18 mouse cellular contexts compared by ENCODE assay signal in the genomic region with DNA sequence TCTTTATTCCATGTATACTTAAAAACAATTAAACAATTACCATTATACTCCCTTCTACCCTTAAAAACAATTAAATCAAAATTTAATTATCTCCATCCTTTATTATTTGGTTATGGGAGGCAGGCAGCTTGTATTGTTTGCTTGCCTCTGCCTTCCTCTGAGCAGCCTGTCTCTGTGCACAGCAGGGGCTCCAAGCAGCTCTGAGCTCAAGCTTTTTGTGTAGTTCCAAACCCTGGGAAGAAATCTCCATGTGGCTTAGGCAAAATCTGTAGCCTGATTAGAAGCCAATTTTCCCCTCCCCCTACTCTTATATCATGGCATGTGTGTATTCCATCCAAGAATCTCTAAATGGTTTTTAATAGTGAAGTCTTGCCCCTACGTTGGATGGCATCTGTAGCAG. TPM values are rescaled to one million over a fixed set of nuclear protein-coding genes. Genes with fewer than 3 reads are reported as not detected.
A peak's percentile ranks its signal among the peaks of the same experiment; 100 is the strongest.
DNase-seq lines count a peak whose midpoint lies in the region; ATAC-seq and TF ChIP-seq lines count a peak whose summit lies in the region.
"Had no signal": no experiment of that assay in that cellular context is flagged by ENCODE, and none has a peak within 500 bp of the region (broad histone marks: within the 10 kb centered on the region; RNA-seq: fewer than 3 reads in every experiment).

No protein-coding gene starts in this region.

- no peak overlapping the region for H3K4me3 ChIP-seq in midbrain, embryonic 11.5 days (ENCODE audit: low read depth, low read length)
- no peak overlapping the region for H3K4me3 ChIP-seq in midbrain, embryonic 10.5 days
- no peak overlapping the region for H3K4me3 ChIP-seq in intestine, postnatal 0 days (ENCODE audit: low read depth, low read length)
- no peak overlapping the region for H3K4me3 ChIP-seq in kidney, adult 2 months (ENCODE audit: insufficient read depth, low read depth, low read length)
- H3K4me3 ChIP-seq: embryonic facial prominence, embryonic 12.5 days; heart, adult 2 months; heart, embryonic 12.5 days; hindbrain, embryonic 10.5 days; hindbrain, embryonic 15.5 days had no signal

- TF ChIP-seq POLR2A in kidney, adult 2 months (IDR thresholded peaks at IDR 0.05; ENCODE audit: low read depth, low read length) = no peak

- ATAC-seq in midbrain, embryonic 11.5 days (ENCODE audit: low FRiP score) = no peak
- no peak for ATAC-seq in intestine, postnatal 0 days
- ATAC-seq: forebrain, postnatal 0 days; inflammation-experienced regulatory T-cells, adult 6 months had no signal

- no peaks in the 10 kb centered on the region for H3K9me3 ChIP-seq in midbrain, embryonic 11.5 days (ENCODE audit: control insufficient read depth, low read length)
- H3K9me3 ChIP-seq in midbrain, embryonic 10.5 days (replicated peaks) = no peaks in the 10 kb centered on the region
- no peaks in the 10 kb centered on the region for H3K9me3 ChIP-seq in intestine, postnatal 0 days (ENCODE audit: control insufficient read depth)
- H3K9me3 ChIP-seq: embryonic facial prominence, embryonic 12.5 days; heart, embryonic 12.5 days; hindbrain, embryonic 10.5 days; hindbrain, embryonic 15.5 days had no signal

- H3K4me2 ChIP-seq in midbrain, embryonic 11.5 days = no peak overlapping the region
- H3K4me2 ChIP-seq in intestine, postnatal 0 days (replicated peaks; ENCODE audit: low read depth) = no peak overlapping the region
- H3K4me2 ChIP-seq: embryonic facial prominence, embryonic 12.5 days; heart, embryonic 12.5 days; hindbrain, embryonic 15.5 days had no signal

- H3K27me3 ChIP-seq in midbrain, embryonic 11.5 days (ENCODE audit: control insufficient read depth, insufficient read depth, low read length) = no peaks in the 10 kb centered on the region
- H3K27me3 ChIP-seq in midbrain, embryonic 10.5 days (ENCODE audit: low read depth, poor library complexity, severe bottlenecking) = no peaks in the 10 kb centered on the region
- no peaks in the 10 kb centered on the region for H3K27me3 ChIP-seq in intestine, postnatal 0 days (replicated peaks; ENCODE audit: control insufficient read depth, insufficient read depth, low read length)
- H3K27me3 ChIP-seq in kidney, adult 2 months (replicated peaks; ENCODE audit: control insufficient read depth, insufficient read depth, low read length) = no peaks in the 10 kb centered on the region
- H3K27me3 ChIP-seq: embryonic facial prominence, embryonic 12.5 days; heart, embryonic 12.5 days; hindbrain, embryonic 15.5 days had no signal

- DNase-seq in embryo, embryonic 10 days (ENCODE audit: low spot score) = peak; percentile 13
- DNase-seq in embryo, embryonic 10.5 days (ENCODE audit: low spot score) = no peak
- peak; percentile 72 for DNase-seq in midbrain, embryonic 11.5 days (ENCODE audit: low spot score, missing footprints)
- no peak for DNase-seq in midbrain, embryonic 10.5 days (ENCODE audit: low spot score)
- peak; percentile 28 for DNase-seq in R1 (ENCODE audit: low read depth, low spot score)
- DNase-seq in mesoderm, embryonic 11.5 days (ENCODE audit: low read depth, low spot score) = peak; percentile 8
- no peak for DNase-seq in kidney, adult 2 months
- DNase-seq: adrenal gland, postnatal 10 days; cerebellum, adult 8-10 months; forebrain, postnatal 0 days; gastrocnemius, postnatal 14 days; heart, adult 2 months had no signal

- H3K27ac ChIP-seq in midbrain, embryonic 11.5 days (ENCODE audit: low read depth, low read length) = no peak overlapping the region
- no peak overlapping the region for H3K27ac ChIP-seq in midbrain, embryonic 10.5 days (replicated peaks)
- no peak overlapping the region for H3K27ac ChIP-seq in intestine, postnatal 0 days (ENCODE audit: low read depth, low read length)
- no peak overlapping the region for H3K27ac ChIP-seq in kidney, adult 2 months (ENCODE audit: insufficient read depth, low read depth, low read length)
- H3K27ac ChIP-seq: embryonic facial prominence, embryonic 12.5 days; heart, adult 2 months; hindbrain, embryonic 10.5 days; hindbrain, embryonic 15.5 days had no signal

- no peak for TF ChIP-seq CTCF in intestine, postnatal 0 days (IDR thresholded peaks at IDR 0.05; ENCODE audit: low read depth)
- no peak for TF ChIP-seq CTCF in kidney, adult 2 months (conservative IDR thresholded peaks at IDR 0.05; ENCODE audit: insufficient read depth, insufficient read length, low read depth, low read length)

- H3K4me1 ChIP-seq in midbrain, embryonic 11.5 days (ENCODE audit: control insufficient read depth, insufficient read depth, low read length) = no peaks in the 10 kb centered on the region
- no peaks in the 10 kb centered on the region for H3K4me1 ChIP-seq in midbrain, embryonic 10.5 days
- no peaks in the 10 kb centered on the region for H3K4me1 ChIP-seq in intestine, postnatal 0 days (replicated peaks; ENCODE audit: control insufficient read depth, insufficient read depth, low read length)
- H3K4me1 ChIP-seq in kidney, adult 2 months (ENCODE audit: control insufficient read depth, insufficient read depth, low read length) = no peaks in the 10 kb centered on the region
- H3K4me1 ChIP-seq: embryonic facial prominence, embryonic 12.5 days; heart, embryonic 12.5 days; hindbrain, embryonic 10.5 days; hindbrain, embryonic 15.5 days had no signal

- WGBS in midbrain, embryonic 11.5 days = 47% methylated on average over 1 of the region's 1 CpGs
- WGBS in midbrain, embryonic 10.5 days = 44% methylated on average over 1 of the region's 1 CpGs
- WGBS in intestine, postnatal 0 days = 70% methylated on average over 1 of the region's 1 CpGs
- WGBS in kidney, adult 2 months = 65% methylated on average over 1 of the region's 1 CpGs

- no peaks in the 10 kb centered on the region for H3K36me3 ChIP-seq in midbrain, embryonic 11.5 days (ENCODE audit: control insufficient read depth, insufficient read depth, low read length)
- H3K36me3 ChIP-seq in midbrain, embryonic 10.5 days = no peaks in the 10 kb centered on the region
- no peaks in the 10 kb centered on the region for H3K36me3 ChIP-seq in intestine, postnatal 0 days (ENCODE audit: control insufficient read depth, insufficient read depth)
- H3K36me3 ChIP-seq in kidney, adult 2 months (ENCODE audit: control insufficient read depth, insufficient read depth, low read length) = no peaks in the 10 kb centered on the region
- H3K36me3 ChIP-seq: embryonic facial prominence, embryonic 12.5 days; heart, embryonic 12.5 days; hindbrain, embryonic 10.5 days; hindbrain, embryonic 15.5 days had no signal

- H3K9ac ChIP-seq in midbrain, embryonic 11.5 days (ENCODE audit: low read length) = no peak overlapping the region
- no peak overlapping the region for H3K9ac ChIP-seq in intestine, postnatal 0 days (ENCODE audit: low read depth, low read length)
- H3K9ac ChIP-seq: embryonic facial prominence, embryonic 12.5 days; forebrain, postnatal 0 days; heart, embryonic 12.5 days; hindbrain, embryonic 15.5 days had no signal

RNA-seq across cellular contexts. Expression of a gene that starts 28.4 kb away (rescaled TPM):
- 21.7 and 26.8 TPM in 2 replicates for polyA plus RNA-seq in midbrain, embryonic 11.5 days (2014; fragmentation: Nextera tagmentation; extraction: Ambion mirVana)
- 21.7 and 25.0 TPM in 2 replicates for polyA plus RNA-seq in midbrain, embryonic 10.5 days (2016; fragmentation: Nextera tagmentation; extraction: Ambion mirVana)
- polyA plus RNA-seq in intestine, postnatal 0 days (2015; fragmentation: Nextera tagmentation; extraction: Ambion mirVana) = 9.7 and 10.5 TPM in 2 replicates
- 18.8 and 20.2 TPM in 2 replicates for polyA plus RNA-seq in kidney, adult 2 months (2012; rRNA removed)
- polyA plus RNA-seq: inflammation-experienced regulatory T-cells, adult 6 months had no signal

Comparison
In these comparisons a context has a peak if more than half of its experiments do, and no peak if none do; other contexts are left out.
1. DNase-seq: peak in embryo, embryonic 10 days (single experiment), midbrain, embryonic 11.5 days (single experiment), R1 (single experiment) and mesoderm, embryonic 11.5 days (single experiment); none in embryo, embryonic 10.5 days (single experiment), midbrain, embryonic 10.5 days (single experiment) and kidney, adult 2 months (single experiment).